Mouse (Mus musculus) activated CD4-positive, CD25-positive, alpha-beta regulatory T cell, adult 4 months (primary cell): ENCODE data around the gene Fer. TPM values are rescaled to one million over a fixed set of nuclear protein-coding genes. Genes with fewer than 3 reads are reported as not detected.

Source experiments
- ATAC-seq: one replicate; pipeline ENCODE4 v1.8.0; 2017
- polyA plus RNA-seq, 2 experiments: library from polyadenylated mRNA; unstranded; fragments of 100-300 nt; shearing (Covaris generic); gene quantifications; one replicate each; pipeline ENCODE4 v1.2.1; 2017

The Fer gene
- polyA plus RNA-seq, 2 experiments from 2014 or later: 0.82 to 0.87 TPM

DNA sequence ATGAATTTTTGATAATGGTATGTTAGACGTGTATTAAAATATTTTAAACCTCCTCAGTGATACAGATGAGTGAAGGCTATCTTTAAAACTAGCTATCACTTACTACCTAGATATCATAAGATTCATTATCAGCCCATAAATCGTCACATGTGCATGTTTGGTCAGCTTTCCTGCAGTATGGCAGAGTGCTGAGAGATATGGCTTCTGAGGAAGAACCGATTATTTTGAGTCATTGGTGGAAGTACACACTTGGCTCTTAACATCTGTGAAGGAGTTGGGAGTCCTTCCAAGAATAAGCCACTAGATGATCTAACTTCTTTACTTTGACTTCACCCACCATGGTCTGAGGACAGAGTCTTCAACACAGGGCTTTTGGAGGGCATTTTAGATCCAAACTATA is 117.3 kb downstream of the Fer start:
- ATAC-seq: no peak

- no peak for ATAC-seq
Observed at GRCm38 (mm10) chr17:63988710-63989109, 125.8 kb downstream of the Fer start.

- ATAC-seq: no peak
Observed at GRCm38 (mm10) chr17:63991160-63991559, 128.3 kb downstream of the Fer start.

- no peak for ATAC-seq
Observed at GRCm38 (mm10) chr17:63995921-63996320, 133.1 kb downstream of the Fer start.

DNA sequence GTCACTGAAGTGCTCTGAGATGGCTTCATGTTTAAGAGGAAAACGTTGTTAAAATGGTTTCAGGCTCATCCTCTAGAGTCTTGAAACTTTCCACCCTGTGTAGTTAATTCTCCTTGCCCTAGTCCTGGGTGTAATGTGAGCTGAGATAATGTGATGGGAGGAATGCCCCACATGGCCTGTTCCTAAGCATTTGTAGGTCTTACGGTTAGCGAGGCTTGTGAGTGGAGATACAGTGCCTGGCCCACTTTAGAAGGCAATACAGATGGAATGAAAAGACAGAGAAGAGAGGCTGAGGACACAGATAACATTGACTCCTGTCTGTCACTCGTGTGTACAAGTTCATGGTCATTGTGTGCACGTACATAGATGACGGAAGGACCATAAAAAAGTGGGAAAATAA is 134.8 kb downstream of the Fer start:
- ATAC-seq: no peak

DNA sequence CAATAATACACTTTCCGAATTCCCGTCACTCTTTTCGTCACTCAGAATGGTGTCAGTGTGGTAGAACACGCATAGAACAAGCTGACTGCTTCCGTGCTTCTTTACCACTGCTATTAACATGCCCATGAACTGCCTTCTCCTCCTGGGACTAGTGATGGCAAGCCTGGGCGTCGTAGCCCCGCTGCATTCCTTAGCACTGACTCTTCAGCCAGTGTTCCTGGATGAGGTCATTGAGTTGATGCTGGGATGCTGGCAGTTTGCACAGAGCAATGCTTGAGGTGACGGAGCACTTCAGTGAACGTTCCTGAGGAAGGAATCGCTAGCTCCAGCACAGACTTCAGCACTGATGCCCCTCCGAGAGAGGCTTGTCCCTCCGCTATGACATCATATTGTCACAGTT is 140.6 kb downstream of the Fer start:
- ATAC-seq: no peak

DNA sequence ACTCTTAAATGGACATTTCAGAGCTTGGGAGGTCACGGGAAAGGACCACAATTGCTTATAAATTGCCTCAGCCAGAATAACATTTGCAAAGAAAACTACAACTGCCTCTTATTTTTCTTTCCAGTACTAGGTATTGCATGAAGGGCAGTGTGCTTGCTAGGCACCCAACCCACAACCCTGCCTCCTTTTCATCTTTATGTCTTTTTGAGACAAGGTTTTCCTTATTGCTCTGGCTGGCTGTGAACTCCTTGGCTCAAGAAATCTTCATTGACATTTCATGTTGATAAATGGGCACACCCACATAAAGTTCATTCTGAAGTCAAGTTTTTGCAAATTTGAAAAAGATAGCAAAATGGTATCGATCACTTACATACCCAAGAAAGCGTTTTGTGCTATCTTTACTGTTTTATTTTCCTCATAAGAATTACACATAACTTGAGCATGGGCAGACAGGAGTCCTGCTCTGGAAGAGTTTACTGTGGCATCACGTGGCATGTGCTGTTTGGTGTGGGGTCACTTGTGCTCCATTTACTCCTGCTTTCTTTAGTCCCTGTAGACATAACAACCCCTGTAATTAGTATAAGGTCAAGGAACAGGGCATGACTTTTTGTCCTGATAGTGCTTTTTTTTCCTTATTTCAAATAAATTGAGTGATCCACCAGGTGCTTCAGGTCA is 142.8 kb downstream of the Fer start:
- no peak for ATAC-seq

- ATAC-seq: no peak
Observed at GRCm38 (mm10) chr17:64016606-64017005, 153.7 kb downstream of the Fer start.

- ATAC-seq: no peak
Observed at GRCm38 (mm10) chr17:64018240-64018639, 155.4 kb downstream of the Fer start.

- ATAC-seq: no peak
Observed at GRCm38 (mm10) chr17:64018870-64019269, 156.0 kb downstream of the Fer start.

GRCm38 (mm10) chr17:64019646-64020045 is 156.8 kb downstream of the Fer start:
- no peak for ATAC-seq

DNA sequence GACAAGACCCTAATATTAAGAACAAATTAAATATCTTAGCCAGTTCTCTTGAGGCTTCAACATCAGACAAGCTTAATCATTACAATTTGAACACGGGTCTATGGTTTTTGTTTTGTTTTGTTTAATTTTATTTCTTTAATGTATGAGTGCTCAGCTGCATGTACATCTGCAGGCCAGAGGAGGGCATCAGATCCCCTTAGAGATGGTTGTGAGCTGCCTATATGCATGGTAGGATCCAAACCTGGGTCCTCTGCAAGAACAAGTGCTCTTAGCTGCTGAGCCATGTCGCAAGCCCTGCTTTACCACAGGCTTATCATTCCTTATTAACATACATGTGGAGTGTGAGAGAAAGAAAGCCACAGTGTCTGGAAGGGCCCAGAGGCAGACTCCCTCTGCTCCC is 163.6 kb downstream of the Fer start:
- ATAC-seq: no peak

GRCm38 (mm10) chr17:64041771-64042170 is 178.9 kb downstream of the Fer start:
- no peak for ATAC-seq

DNA sequence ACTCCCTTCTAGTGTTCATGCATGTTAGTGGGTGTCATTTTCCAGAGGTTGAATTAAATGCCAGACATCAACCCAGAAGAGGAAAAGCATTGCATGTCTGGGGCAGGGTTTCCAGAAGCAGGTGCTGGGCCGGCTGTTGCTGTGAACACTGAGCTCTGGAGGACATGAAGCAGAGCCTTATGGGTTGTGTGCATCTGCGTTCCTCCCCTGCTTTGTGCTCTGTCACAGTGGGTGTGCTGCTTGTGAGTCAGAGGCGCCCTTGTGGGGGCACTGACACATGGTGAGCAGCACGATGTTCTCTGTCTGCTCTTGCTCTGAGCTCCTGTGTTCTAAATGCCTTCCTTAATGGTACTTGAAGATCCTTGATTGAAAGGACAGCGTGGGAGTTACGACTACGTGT is 182.5 kb downstream of the Fer start:
- ATAC-seq: no peak

DNA sequence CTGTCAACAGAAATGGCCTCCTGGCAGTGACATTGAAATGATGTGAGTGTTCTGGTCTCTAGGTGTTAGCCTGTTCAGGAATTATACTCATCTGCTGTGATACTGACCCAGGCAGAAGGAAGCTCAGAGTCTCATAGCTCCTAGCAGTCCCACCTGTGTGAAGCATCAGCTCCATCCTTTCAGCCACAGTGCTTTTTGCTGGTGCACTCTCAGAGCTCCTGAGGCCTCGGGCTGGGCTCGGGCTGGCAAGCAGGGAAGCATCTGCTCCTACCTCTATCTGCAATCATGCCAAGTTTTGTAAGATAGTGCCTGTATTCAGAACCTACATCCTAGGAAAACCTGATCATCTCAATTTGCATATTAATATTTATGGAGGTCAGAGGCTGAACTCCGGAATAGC is 183.7 kb downstream of the Fer start:
- ATAC-seq: no peak

DNA sequence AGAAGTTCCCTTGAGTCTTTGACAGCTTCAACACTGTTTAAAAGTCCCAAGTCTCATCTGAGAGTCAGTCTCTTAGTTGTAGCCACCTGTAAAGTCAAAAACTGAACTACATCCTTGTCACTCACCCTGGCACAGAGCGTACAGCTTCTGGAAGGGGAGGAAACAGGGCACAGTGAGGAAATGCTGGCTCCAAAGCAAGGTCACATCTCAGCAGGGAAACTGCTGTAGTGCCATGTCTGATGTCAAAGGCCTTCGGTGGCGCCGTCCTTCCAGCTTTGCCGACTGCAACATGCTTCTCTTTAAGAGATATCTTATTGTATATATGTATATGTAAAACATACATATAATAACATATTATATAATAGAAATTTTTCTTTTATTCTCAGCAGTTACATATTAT is 188.0 kb downstream of the Fer start:
- ATAC-seq: no peak

DNA sequence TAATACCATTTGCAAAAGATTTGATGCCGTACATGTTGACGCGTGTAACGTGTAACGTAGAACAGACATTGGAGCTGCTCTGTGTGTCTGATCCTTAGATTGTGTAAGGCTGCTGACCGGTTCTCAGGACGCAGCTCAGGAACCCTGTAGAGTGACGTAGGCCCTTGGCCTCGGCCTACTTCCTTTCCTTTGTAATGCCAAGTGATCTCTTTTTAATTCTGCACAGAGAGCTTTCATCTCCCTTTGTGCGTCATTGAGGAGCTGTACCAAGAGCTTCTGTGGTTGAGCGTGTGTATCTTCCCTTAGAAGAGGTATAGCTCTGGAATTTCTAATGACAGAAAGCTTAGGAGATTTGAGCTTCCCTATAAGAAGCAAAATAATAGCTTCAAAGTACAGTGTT is 190.8 kb downstream of the Fer start:
- no peak for ATAC-seq

GRCm38 (mm10) chr17:64060529-64060928 is 197.7 kb downstream of the Fer start:
- ATAC-seq: no peak

GRCm38 (mm10) chr17:64065243-64065642 is 202.4 kb downstream of the Fer start:
- ATAC-seq: no peak

- ATAC-seq: no peak
Observed at GRCm38 (mm10) chr17:64077392-64077791, 214.5 kb downstream of the Fer start.

GRCm38 (mm10) chr17:64084751-64085150 is 221.9 kb downstream of the Fer start:
- no peak for ATAC-seq

GRCm38 (mm10) chr17:64085493-64085892 is 222.6 kb downstream of the Fer start:
- ATAC-seq: no peak

DNA sequence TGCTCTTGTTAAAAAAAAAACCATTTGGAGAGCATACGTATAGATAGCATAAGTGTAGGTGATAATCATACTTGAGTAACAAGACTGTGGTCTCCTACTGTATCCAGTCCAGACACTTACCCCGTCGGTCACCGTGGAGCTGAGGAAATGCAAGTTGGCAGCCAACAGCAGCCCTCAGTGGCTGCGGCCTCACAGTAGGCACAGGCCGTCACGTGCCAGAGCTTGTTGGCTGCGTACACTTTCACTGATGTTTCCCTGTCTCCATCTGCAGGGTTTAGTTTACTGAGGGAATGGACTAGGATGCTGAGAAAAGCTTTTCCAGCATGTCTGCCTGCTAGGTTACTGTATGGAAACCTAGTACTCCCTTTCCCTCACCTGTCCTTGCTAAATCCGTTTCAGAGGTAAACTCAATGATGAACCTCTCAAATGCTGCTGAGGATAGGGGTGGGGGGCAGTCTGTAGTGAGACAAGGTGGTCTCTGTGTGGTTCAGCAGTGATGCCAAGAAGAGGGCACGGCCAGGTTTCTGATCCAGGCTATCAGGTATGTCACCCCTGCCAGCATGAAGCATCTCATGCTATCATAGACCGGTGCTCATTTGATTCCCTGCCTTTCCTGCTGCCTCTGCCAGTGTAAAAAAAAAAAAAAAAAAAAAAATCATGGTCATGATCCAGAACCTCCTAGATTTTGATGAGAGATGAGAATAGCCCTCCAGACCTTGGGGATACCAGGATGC is 224.2 kb downstream of the Fer start:
- no peak for ATAC-seq

DNA sequence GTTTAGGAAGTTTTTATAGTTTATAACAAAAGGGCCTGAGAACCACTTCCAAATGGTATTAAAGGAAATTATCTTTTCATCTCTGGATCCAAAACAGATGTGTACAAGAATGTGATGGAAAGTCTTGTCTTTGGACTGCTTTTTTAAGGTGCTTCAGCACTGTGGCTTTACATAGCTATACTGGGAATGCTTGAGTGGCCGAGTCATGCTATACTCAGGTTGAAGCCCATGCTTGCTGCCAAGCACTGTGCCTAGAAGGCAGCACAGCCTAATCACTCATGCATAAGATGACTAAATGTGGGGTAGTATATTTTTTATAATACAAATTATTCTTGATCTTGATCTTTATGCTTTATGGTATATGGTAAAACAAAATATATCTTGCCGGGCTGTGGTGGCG is 225.0 kb downstream of the Fer start:
- no peak for ATAC-seq

GRCm38 (mm10) chr17:64093716-64094115 is 230.9 kb downstream of the Fer start:
- no peak for ATAC-seq
